Mouse (Mus musculus) layer of hippocampus, adult 2 months (tissue): Measurements from ENCODE around the gene Snai3. TPM values are rescaled to one million over a fixed set of nuclear protein-coding genes. Genes with fewer than 3 reads are reported as not detected.
A peak's percentile ranks its signal among the peaks of the same experiment; 100 is the strongest.

Source experiments
- DNase-seq, 2 experiments: peaks; one replicate each; pipeline ENCODE4 v3.0.0; 2022; ENCODE audit warnings: low spot score in 2 of 2
- H3K27ac ChIP-seq: fragments of 200-600 bp; 2 replicates; pipeline ENCODE4 v1.8.1; 2022
- H3K4me3 ChIP-seq: fragments of 200-600 bp; 2 replicates; pipeline ENCODE4 v1.8.1; 2022; ENCODE audit warnings: mild to moderate bottlenecking
- CTCF ChIP-seq: fragments of 200-600 bp; conservative IDR thresholded peaks from 2 replicates; pipeline ENCODE4 v1.8.1; 2022; ENCODE audit warnings: antibody characterized with exemption, mild to moderate bottlenecking, moderate library complexity
- long read RNA-seq, 2 experiments: library from polyadenylated mRNA; stranded (forward); transcript quantifications; one replicate each; pipeline ENCODE4 v2.0.0; 2021; ENCODE audit warnings: borderline mapping rate in 2 of 2
- total RNA-seq, 2 experiments: library from RNA; stranded (reverse); gene quantifications; 2 replicates each; pipeline ENCODE4 v1.2.3; 2021

The Snai3 gene
- not detected for total RNA-seq
- long read RNA-seq, experiment 1, result 0 reads
- long read RNA-seq, experiment 2, result 0 reads

- Histone ChIP-seq H3K27ac (no peak within 1 kb of the TSS), H3K4me3 (peak within 1 kb of the TSS; percentile 46)
- DNase-seq, result no peak
- no peak; the same call in 1 of the 2 replicates for TF ChIP-seq CTCF
Measured at GRCm38 (mm10) chr8:122460524-122461472, at the start of gene Snai3. Snai3 (minus strand) TSS chr8:122460733.

GRCm38 (mm10) chr8:122500856-122501255, 40.3 kb upstream of the Snai3 start:
- peak; percentile 49 to 79 for DNase-seq
- H3K27ac ChIP-seq, result no peak overlapping the region
- peak; percentile 98 for TF ChIP-seq CTCF
- H3K4me3 ChIP-seq, result no peak overlapping the region

GRCm38 (mm10) chr8:122497912-122498311, 37.4 kb upstream of the Snai3 start:
- no peak overlapping the region for H3K27ac ChIP-seq
- no peak for DNase-seq
- no peak overlapping the region for H3K4me3 ChIP-seq
- peak; percentile 62 for TF ChIP-seq CTCF

GRCm38 (mm10) chr8:122497016-122497734, 36.6 kb upstream of the Snai3 start:
- TF ChIP-seq CTCF, result no peak
- no peak for DNase-seq
- Histone ChIP-seq H3K27ac (no peak overlapping the region), H3K4me3 (no peak overlapping the region)

- Histone ChIP-seq H3K4me3 (no peak overlapping the region), H3K27ac (no peak overlapping the region)
- peak; percentile 55 for DNase-seq
- TF ChIP-seq CTCF, result no peak
Measured at GRCm38 (mm10) chr8:122488387-122488786, 27.9 kb upstream of the Snai3 start.

GRCm38 (mm10) chr8:122484831-122485230, 24.3 kb upstream of the Snai3 start:
- Histone ChIP-seq H3K27ac (no peak overlapping the region), H3K4me3 (no peak overlapping the region)
- DNase-seq, result no peak
- TF ChIP-seq CTCF, result no peak

GRCm38 (mm10) chr8:122483877-122484276, 23.3 kb upstream of the Snai3 start:
- no peak for DNase-seq
- Histone ChIP-seq H3K4me3 (no peak overlapping the region), H3K27ac (no peak overlapping the region)
- TF ChIP-seq CTCF, result peak; percentile 42

GRCm38 (mm10) chr8:122482448-122482847, 21.9 kb upstream of the Snai3 start:
- Histone ChIP-seq H3K4me3 (no peak overlapping the region), H3K27ac (no peak overlapping the region)
- no peak for TF ChIP-seq CTCF
- DNase-seq, result no peak

- H3K4me3 ChIP-seq, result peak within 1 kb of the TSS; percentile 94
- TF ChIP-seq CTCF, result no peak
- H3K27ac ChIP-seq, result peak within 1 kb of the TSS; percentile 95
- DNase-seq, result peak; percentile 87 to 97
Measured at GRCm38 (mm10) chr8:122475580-122476320, 15.2 kb upstream of the Snai3 start, which contains the start of the genes Rnf166 and Ctu2. Rnf166 (minus strand) TSS chr8:122476064. Ctu2 (plus strand) TSS chr8:122476143.

- peak overlapping the region; percentile 95 for H3K27ac ChIP-seq
- TF ChIP-seq CTCF, result no peak
- DNase-seq, result peak in 1 of 2 experiments; percentile 28
Measured at GRCm38 (mm10) chr8:122474951-122475560, 14.5 kb upstream of the Snai3 start.

GRCm38 (mm10) chr8:122473911-122474421, 13.4 kb upstream of the Snai3 start:
- DNase-seq, result no peak
- no peak for TF ChIP-seq CTCF
- Histone ChIP-seq H3K27ac (peak overlapping the region; percentile 36; the same call in 1 of the 2 replicates), H3K4me3 (no peak overlapping the region)

More at GRCm38 (mm10) chr8:122474951-122475560, 14.5 kb upstream of the Snai3 start:
- peak overlapping the region; percentile 94 for H3K4me3 ChIP-seq

- Histone ChIP-seq H3K27ac (no peak overlapping the region), H3K4me3 (no peak overlapping the region)
- no peak for DNase-seq
- no peak for TF ChIP-seq CTCF
Measured at GRCm38 (mm10) chr8:122470691-122471090, 10.2 kb upstream of the Snai3 start.
